Mouse (Mus musculus) heart, adult 2 months (tissue): ENCODE measurements around the gene Metap1d.

ENCODE experiments used
- CTCF ChIP-seq: fragments of 200-600 bp; IDR thresholded peaks from 2 replicates; pipeline ENCODE4 v1.8.1; 2022; ENCODE audit warnings: antibody characterized with exemption, mild to moderate bottlenecking, moderate library complexity
- EP300 ChIP-seq: fragments of 200-500 bp; IDR thresholded peaks from 2 replicates; pipeline ENCODE4 v1.6.1; 2011; ENCODE audit warnings: low read depth, low read length, control low read depth; ENCODE audit not compliant: insufficient read depth
- POLR2A ChIP-seq: fragments of 200-500 bp; IDR thresholded peaks from 2 replicates; pipeline ENCODE4 v1.6.1; 2011; ENCODE audit warnings: mild to moderate bottlenecking, low read depth, low read length, control low read depth; ENCODE audit not compliant: insufficient read depth

GRCm38 (mm10) chr2:71445536-71446196, 7.4 kb upstream of the Metap1d start:
- TF ChIP-seq CTCF, result no peak
- TF ChIP-seq POLR2A, result no peak
- TF ChIP-seq EP300, result no peak
